Mouse (Mus musculus) midbrain, embryonic 10.5 days (tissue): ENCODE measurements around the gene Zfp663. TPM values are rescaled to one million over a fixed set of nuclear protein-coding genes. Genes with fewer than 3 reads are reported as not detected.
A peak's percentile ranks its signal among the peaks of the same experiment; 100 is the strongest.

ENCODE experiments used
- DNase-seq: peaks from one replicate; pipeline ENCODE4 v3.0.0-alpha.2; 2017; ENCODE audit warnings: low spot score
- H3K27ac ChIP-seq: fragments of 300-500 bp; sonication (generic); replicated peaks from 2 replicates; pipeline ENCODE4 v1.5.1; 2016; ENCODE audit warnings: mild to moderate bottlenecking
- H3K27me3 ChIP-seq: fragments of 300-500 bp; sonication (generic); 2 replicates; pipeline ENCODE4 v1.6.1; 2016; ENCODE audit warnings: low read depth, mild to moderate bottlenecking; ENCODE audit not compliant: poor library complexity, severe bottlenecking
- H3K36me3 ChIP-seq: fragments of 300-500 bp; sonication (generic); 2 replicates; pipeline ENCODE4 v1.6.1; 2016; ENCODE audit warnings: mild to moderate bottlenecking, moderate library complexity
- H3K4me1 ChIP-seq: fragments of 300-500 bp; sonication (generic); 2 replicates; pipeline ENCODE4 v1.6.1; 2016
- H3K4me3 ChIP-seq: fragments of 300-500 bp; sonication (generic); 2 replicates; pipeline ENCODE4 v1.5.1; 2016; ENCODE audit warnings: mild to moderate bottlenecking, moderate library complexity
- H3K9me3 ChIP-seq: fragments of 300-500 bp; sonication (generic); replicated peaks from 2 replicates; pipeline ENCODE4 v1.6.1; 2016; ENCODE audit warnings: mild to moderate bottlenecking
- WGBS: fragments of 180-500 bp; shearing (Covaris S2); methylation state at CpG from one replicate; pipeline ENCODE4 v1.1.7; 2016; 5-methylcytosine and 5-hydroxymethylcytosine counted together
- polyA plus RNA-seq: library from polyadenylated mRNA; unstranded; fragments of >200 nt; fragmentation: Nextera tagmentation; extraction: Ambion mirVana; gene quantifications from 2 replicates; pipeline ENCODE4 v1.2.1, GENCODE M21; 2016

Zfp663 gene
- polyA plus RNA-seq, 1 experiment from 2014 or later, result 6.0 TPM

GRCm38 (mm10) chr2:165364334-165365091 lies 4.0 kb downstream of the Zfp663 start:
- Histone ChIP-seq H3K9me3 (no peaks in the 10 kb centered on the region), H3K27me3 (peaks cover 44% of the 10 kb centered on the region), H3K27ac (no peak overlapping the region), H3K4me3 (peak overlapping the region; percentile 2; the same call in 1 of the 2 replicates), H3K4me1 (peaks cover 41% of the 10 kb centered on the region), H3K36me3 (no peaks in the 10 kb centered on the region)
- WGBS, result 14% methylated on average over 21 of the region's 21 CpGs
- DNase-seq, result peak; percentile 80

DNA sequence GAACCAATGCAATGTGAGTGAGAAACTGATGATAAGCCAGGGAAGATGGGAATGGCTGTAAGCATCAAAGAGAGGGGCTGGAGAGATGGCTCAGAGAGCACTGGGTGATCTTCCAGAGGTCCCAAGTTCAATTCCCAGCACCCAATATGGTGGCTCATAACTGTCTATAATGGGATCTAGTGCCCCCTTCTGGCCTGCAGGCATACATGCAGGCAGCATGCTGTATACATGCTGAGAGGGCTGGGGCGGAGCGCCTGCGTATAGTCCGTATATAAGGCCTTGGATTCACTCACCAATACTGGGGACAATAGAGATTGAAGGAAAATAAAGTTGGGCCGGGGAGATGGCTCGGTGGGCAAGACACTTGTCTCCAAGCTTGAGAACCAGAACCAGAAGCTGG lies 5.2 kb downstream of the Zfp663 start:
- Histone ChIP-seq H3K36me3 (peaks cover 1% of the 10 kb centered on the region; the same call in 1 of the 2 replicates), H3K27ac (no peak overlapping the region), H3K4me3 (no peak overlapping the region), H3K4me1 (peaks cover 30% of the 10 kb centered on the region), H3K9me3 (no peaks in the 10 kb centered on the region), H3K27me3 (peaks cover 44% of the 10 kb centered on the region)
- DNase-seq, result no peak
- 88% methylated on average over 6 of the region's 6 CpGs for WGBS

- peak; percentile 73 for DNase-seq
- WGBS, result 6% methylated on average over 1 of the region's 1 CpGs
- Histone ChIP-seq H3K9me3 (peaks cover 2% of the 10 kb centered on the region; the same call in 1 of the 2 replicates), H3K27ac (no peak overlapping the region), H3K4me3 (no peak overlapping the region), H3K4me1 (peaks cover 11% of the 10 kb centered on the region), H3K36me3 (peaks cover 7% of the 10 kb centered on the region; the same call in 1 of the 2 replicates), H3K27me3 (peaks cover 31% of the 10 kb centered on the region)
Observed at GRCm38 (mm10) chr2:165360861-165361260, 7.7 kb downstream of the Zfp663 start.

DNA sequence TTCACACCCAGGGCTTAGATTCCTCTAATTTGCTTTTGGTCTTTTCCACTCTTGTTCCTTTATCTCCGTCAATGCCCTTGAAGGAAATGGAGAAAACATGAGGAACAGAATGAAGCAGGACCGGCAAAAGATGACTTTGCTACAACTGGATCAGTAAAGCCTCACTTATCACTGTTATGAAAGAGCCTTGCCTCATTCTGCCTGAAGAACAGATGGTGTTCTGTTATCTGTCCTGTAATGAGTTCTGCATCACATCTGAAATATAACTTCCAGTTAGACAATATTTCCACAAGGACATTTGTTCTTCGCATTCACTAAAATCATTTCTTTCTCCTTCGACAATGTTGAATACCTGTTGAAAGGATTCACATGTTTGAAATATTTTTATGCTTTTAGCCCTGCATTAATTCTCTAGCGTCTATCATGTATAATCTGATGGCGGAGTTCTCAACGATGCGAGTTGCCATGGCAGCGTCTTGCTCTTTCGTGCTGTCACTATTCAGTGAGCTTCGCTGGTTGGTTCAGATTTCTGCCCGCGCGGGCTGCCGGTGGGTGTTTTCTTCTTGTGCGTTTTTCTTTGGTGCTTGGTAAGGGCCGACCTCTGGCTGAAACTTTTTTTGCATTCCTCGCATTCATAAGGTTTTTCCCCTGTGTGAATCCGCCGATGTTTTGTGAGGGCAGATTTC lies 16.6 kb downstream of the Zfp663 start:
- WGBS, result 92% methylated on average over 20 of the region's 20 CpGs
- Histone ChIP-seq H3K36me3 (peaks cover 28% of the 10 kb centered on the region), H3K4me1 (peaks cover 5% of the 10 kb centered on the region; the same call in 1 of the 2 replicates), H3K9me3 (peaks cover 42% of the 10 kb centered on the region), H3K4me3 (no peak overlapping the region), H3K27me3 (0 out of 2 replicates have a peak, but pooled peaks cover 6% of the 10 kb centered on the region), H3K27ac (no peak overlapping the region)
- DNase-seq, result no peak

DNA sequence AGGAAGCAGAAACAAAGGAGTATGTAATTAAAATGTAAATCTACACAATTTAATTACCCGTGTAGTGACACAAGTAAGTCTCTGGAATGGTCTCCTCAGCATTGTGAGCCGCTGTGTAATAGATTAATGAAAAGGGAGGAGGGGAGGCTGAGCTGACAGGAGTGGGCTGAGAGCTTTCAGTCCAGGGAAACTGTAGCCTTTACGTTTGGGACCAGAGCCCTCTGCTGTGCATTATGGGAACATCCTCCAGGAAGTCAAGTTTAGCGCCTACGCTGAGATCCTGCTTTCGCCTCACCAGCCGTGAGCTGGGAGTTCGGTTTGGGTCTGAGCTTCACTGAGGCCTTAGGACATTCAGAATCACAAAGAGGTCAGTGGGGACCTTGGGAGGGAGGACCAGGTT lies 19.1 kb downstream of the Zfp663 start:
- peaks cover 25% of the 10 kb centered on the region for H3K36me3 ChIP-seq
- no peak overlapping the region for H3K27ac ChIP-seq
- H3K4me1 ChIP-seq, result peaks cover 5% of the 10 kb centered on the region; the same call in 1 of the 2 replicates
- H3K27me3 ChIP-seq, result 0 out of 2 replicates have a peak, but pooled peaks cover 6% of the 10 kb centered on the region
- no peak overlapping the region for H3K4me3 ChIP-seq
- 30% methylated on average over 8 of the region's 8 CpGs for WGBS
- DNase-seq, result peak; percentile 30
- peaks cover 36% of the 10 kb centered on the region for H3K9me3 ChIP-seq

GRCm38 (mm10) chr2:165346180-165346579 lies 22.3 kb downstream of the Zfp663 start:
- Histone ChIP-seq H3K9me3 (peaks cover 5% of the 10 kb centered on the region; the same call in 1 of the 2 replicates), H3K4me1 (peaks cover 5% of the 10 kb centered on the region; the same call in 1 of the 2 replicates), H3K36me3 (no peaks in the 10 kb centered on the region), H3K27ac (no peak overlapping the region), H3K27me3 (peaks cover 27% of the 10 kb centered on the region), H3K4me3 (no peak overlapping the region)
- no peak for DNase-seq
- 94% methylated on average over 5 of the region's 5 CpGs for WGBS

DNA sequence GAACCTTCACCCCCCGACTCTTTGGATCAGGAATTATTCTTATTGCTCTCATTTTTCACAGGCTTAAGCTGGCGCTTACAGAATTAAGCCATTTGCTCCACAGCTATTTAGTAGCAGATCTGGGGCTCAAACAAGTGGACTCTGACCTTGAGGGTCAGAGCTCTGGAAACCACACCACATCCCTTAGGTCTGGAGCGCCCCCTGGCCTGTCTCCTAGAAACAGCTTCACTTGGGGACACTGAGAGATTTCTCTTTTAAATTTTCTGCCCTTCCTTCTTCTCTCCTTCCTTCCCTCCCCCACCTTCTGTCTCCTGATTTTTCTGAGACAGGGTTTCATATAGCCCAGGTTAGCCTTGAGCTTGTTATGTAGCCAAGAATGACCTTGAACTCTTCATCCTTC lies 31.3 kb downstream of the Zfp663 start:
- no peaks in the 10 kb centered on the region for H3K36me3 ChIP-seq
- no peak overlapping the region for H3K27ac ChIP-seq
- H3K27me3 ChIP-seq, result peaks cover 88% of the 10 kb centered on the region
- no peak overlapping the region for H3K4me3 ChIP-seq
- 18% methylated on average over 3 of the region's 3 CpGs for WGBS
- DNase-seq, result peak; percentile 72
- peaks cover 27% of the 10 kb centered on the region for H3K4me1 ChIP-seq
- H3K9me3 ChIP-seq, result no peaks in the 10 kb centered on the region

DNA sequence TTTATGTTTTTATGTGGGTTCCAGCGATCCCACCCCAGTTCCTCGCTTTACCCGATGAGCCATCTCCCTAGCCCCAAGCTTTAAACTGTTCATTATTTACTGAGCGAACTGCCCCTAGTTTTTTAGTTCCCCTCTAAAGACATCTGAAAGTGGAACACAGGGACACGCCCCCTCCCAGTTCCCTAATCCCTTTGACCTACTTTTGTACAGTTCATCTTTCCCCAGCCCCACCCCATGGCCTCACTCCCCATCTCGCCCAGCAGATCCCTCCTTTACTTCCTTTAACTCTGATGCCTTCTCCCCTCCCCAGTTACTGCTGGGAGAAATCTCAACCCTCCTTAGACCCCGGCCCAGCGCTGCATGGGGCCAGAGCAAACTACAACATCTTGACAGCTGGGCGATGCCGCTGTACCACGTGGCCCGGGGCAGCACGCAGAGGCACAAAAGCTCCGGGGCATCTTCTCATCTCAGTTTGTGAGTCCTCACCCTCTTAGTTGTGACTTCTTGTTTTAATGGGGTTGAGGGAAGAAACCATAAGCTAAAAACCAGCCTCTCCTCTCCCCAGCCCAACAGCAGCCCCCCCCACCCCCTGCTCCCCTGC lies 35.8 kb downstream of the Zfp663 start:
- WGBS, result 49% methylated on average over 14 of the region's 14 CpGs
- H3K27ac ChIP-seq, result no peak overlapping the region
- H3K27me3 ChIP-seq, result peaks cover 70% of the 10 kb centered on the region
- peaks cover 30% of the 10 kb centered on the region for H3K4me1 ChIP-seq
- no peaks in the 10 kb centered on the region for H3K36me3 ChIP-seq
- no peak for DNase-seq
- no peaks in the 10 kb centered on the region for H3K9me3 ChIP-seq
- peak overlapping the region; percentile 18; the same call in 1 of the 2 replicates for H3K4me3 ChIP-seq

- Histone ChIP-seq H3K27me3 (peaks cover 50% of the 10 kb centered on the region), H3K27ac (no peak overlapping the region), H3K36me3 (no peaks in the 10 kb centered on the region), H3K9me3 (no peaks in the 10 kb centered on the region), H3K4me3 (no peak overlapping the region), H3K4me1 (peaks cover 37% of the 10 kb centered on the region)
- DNase-seq, result no peak
- 46% methylated on average over 3 of the region's 3 CpGs for WGBS
Observed at GRCm38 (mm10) chr2:165329703-165330102, 38.8 kb downstream of the Zfp663 start.

GRCm38 (mm10) chr2:165328746-165329145 lies 39.8 kb downstream of the Zfp663 start:
- no peaks in the 10 kb centered on the region for H3K9me3 ChIP-seq
- WGBS, result 83% methylated on average over 5 of the region's 5 CpGs
- H3K4me1 ChIP-seq, result peaks cover 47% of the 10 kb centered on the region
- no peak overlapping the region for H3K4me3 ChIP-seq
- no peaks in the 10 kb centered on the region for H3K36me3 ChIP-seq
- no peak for DNase-seq
- H3K27ac ChIP-seq, result no peak overlapping the region
- peaks cover 48% of the 10 kb centered on the region for H3K27me3 ChIP-seq

DNA sequence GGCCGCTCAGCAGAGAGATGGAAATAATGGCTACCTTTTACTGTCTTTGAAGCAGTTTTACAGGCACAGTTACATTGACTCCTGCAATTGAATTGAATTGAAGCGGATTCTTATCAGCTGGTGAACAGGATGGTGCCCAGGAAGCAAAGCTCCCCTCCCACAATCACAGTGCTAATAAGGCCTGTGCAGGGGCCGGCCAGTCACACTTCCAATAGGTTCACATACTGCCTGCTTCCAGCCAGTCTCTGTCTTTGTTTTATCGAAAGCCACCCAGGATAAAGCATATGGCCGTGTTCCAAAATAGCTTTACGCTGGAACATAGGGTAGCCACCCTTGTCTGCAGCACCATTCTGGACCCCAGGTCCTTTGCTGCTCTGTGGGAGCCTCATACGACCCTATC lies 41.1 kb downstream of the Zfp663 start:
- Histone ChIP-seq H3K4me3 (peak overlapping the region; percentile 94), H3K36me3 (no peaks in the 10 kb centered on the region; the same call in 1 of the 2 replicates), H3K9me3 (no peaks in the 10 kb centered on the region), H3K27me3 (peaks cover 40% of the 10 kb centered on the region), H3K4me1 (peaks cover 50% of the 10 kb centered on the region), H3K27ac (peak overlapping the region; percentile 91; the same call in 1 of the 2 replicates)
- WGBS, result 61% methylated on average over 7 of the region's 7 CpGs
- DNase-seq, result no peak

GRCm38 (mm10) chr2:165326304-165327190 lies 42.0 kb downstream of the Zfp663 start, which contains the start of gene Elmo2:
TSS of gene Elmo2 (minus strand) at chr2:165326479.
- DNase-seq, result peak; percentile 96
- Histone ChIP-seq H3K4me1 (peaks cover 56% of the 10 kb centered on the region), H3K9me3 (no peaks in the 10 kb centered on the region), H3K27ac (peak within 1 kb of the TSS; percentile 91), H3K36me3 (peaks cover 5% of the 10 kb centered on the region), H3K4me3 (peak within 1 kb of the TSS; percentile 94), H3K27me3 (peaks cover 42% of the 10 kb centered on the region)
- under 1% methylated on average over 55 of the region's 55 CpGs for WGBS
